Mouse (Mus musculus) testis, adult 2 months (tissue): ENCODE data around the gene Msh4.

ENCODE experiments used
- CTCF ChIP-seq: fragments of 200-500 bp; IDR thresholded peaks from 2 replicates; pipeline ENCODE4 v1.5.1; 2012; ENCODE audit warnings: low read depth, mild to moderate bottlenecking, inconsistent platforms, low read length, moderate library complexity; ENCODE audit not compliant: control insufficient read depth, insufficient read depth, insufficient replicate concordance
- POLR2A ChIP-seq: fragments of 200-500 bp; IDR thresholded peaks from 2 replicates; pipeline ENCODE4 v1.6.1; 2012; ENCODE audit warnings: low read depth, mild to moderate bottlenecking, inconsistent platforms, low read length, moderate library complexity; ENCODE audit not compliant: control insufficient read depth

DNA sequence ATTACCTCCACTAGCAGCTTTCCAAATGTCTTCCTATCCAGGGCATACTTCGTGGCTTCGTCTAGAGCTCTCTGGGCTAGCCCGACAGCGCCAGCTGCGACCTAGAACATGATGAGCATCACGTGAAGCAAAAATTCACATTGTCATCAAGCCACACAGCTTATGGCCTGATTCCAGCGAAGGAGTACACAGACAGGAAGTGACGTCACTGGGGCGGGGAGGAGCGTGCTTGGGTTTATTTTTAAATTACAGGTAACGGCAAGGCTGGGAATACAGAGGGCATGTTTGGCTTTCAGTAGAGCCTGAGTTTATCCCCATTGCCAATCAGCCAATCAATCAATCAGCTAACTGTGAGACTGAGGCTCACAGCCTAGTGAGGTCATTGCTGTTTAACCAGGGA is 23.6 kb upstream of the Msh4 start:
- TF ChIP-seq POLR2A (no peak), CTCF (no peak)
